Mouse (Mus musculus): ENCODE data around the gene Scarf1. TPM values are rescaled to one million over a fixed set of nuclear protein-coding genes. Genes with fewer than 3 reads are reported as not detected.

Gene Scarf1
- total and polyA plus RNA-seq, 3 experiments, result 0.15 to 0.28 TPM; not detected in 1

GRCm38 (mm10) chr11:75551961-75552441 lies 38.7 kb downstream of the Scarf1 start:
- H3K9me3 ChIP-seq (replicated peaks; ENCODE audit: insufficient read depth, low read length), result no peaks in the 10 kb centered on the region
- no peak overlapping the region for H3K4me3 ChIP-seq (ENCODE audit: control insufficient read depth in 1 of 2, insufficient read depth in 1 of 2, low read depth in 2 of 2, low read length in 2 of 2)
- H3K9ac ChIP-seq (ENCODE audit: control insufficient read depth, low read depth, low read length, poor library complexity, severe bottlenecking), result no peak overlapping the region
- H3K4me1 ChIP-seq (ENCODE audit: control insufficient read depth in 1 of 2, insufficient read depth in 2 of 2, low read length in 2 of 2), result no peaks in the 10 kb centered on the region
- H3K27me3 ChIP-seq (ENCODE audit: control insufficient read depth in 1 of 2, insufficient read depth in 2 of 2, low read length in 2 of 2), result no peaks in the 10 kb centered on the region
- no peaks in the 10 kb centered on the region for H3K36me3 ChIP-seq (ENCODE audit: control insufficient read depth in 1 of 2, insufficient read depth in 2 of 2, low read length in 2 of 2)
- no peaks in the 10 kb centered on the region for H3K79me2 ChIP-seq (ENCODE audit: control insufficient read depth, insufficient read depth, low read length, poor library complexity)
- no peak for TF ChIP-seq RAD21 (IDR thresholded peaks at IDR 0.05; ENCODE audit: low read depth, low read length)
- TF ChIP-seq ETS1 (IDR thresholded peaks at IDR 0.05; ENCODE audit: low read depth, low read length), result no peak
- no peak for TF ChIP-seq SMC3 (IDR thresholded peaks at IDR 0.05; ENCODE audit: low read depth, low read length)
- no peak for TF ChIP-seq MAZ (IDR thresholded peaks at IDR 0.05; ENCODE audit: low read depth, low read length)
- no peak for TF ChIP-seq NRF1 (IDR thresholded peaks at IDR 0.05; ENCODE audit: insufficient read depth, low read depth, low read length, poor library complexity, severe bottlenecking)
- no peak for TF ChIP-seq UBTF (IDR thresholded peaks at IDR 0.05; ENCODE audit: borderline replicate concordance, insufficient read depth, low read depth, low read length)
- H3K27ac ChIP-seq (ENCODE audit: control insufficient read depth, low read depth, low read length), result no peak overlapping the region
- DNase-seq (ENCODE audit: low read depth, low spot score), result no peak

- no peak overlapping the region for H3K9ac ChIP-seq (ENCODE audit: control insufficient read depth, low read depth, low read length, poor library complexity, severe bottlenecking)
- H3K4me1 ChIP-seq (ENCODE audit: control insufficient read depth in 1 of 2, insufficient read depth in 2 of 2, low read length in 2 of 2), result no peaks in the 10 kb centered on the region
- H3K4me3 ChIP-seq (ENCODE audit: control insufficient read depth in 1 of 2, insufficient read depth in 1 of 2, low read depth in 2 of 2, low read length in 2 of 2), result no peak overlapping the region
- H3K27me3 ChIP-seq (ENCODE audit: control insufficient read depth in 1 of 2, insufficient read depth in 2 of 2, low read length in 2 of 2), result no peaks in the 10 kb centered on the region
- TF ChIP-seq EP300 (IDR thresholded peaks at IDR 0.05; ENCODE audit: low read depth in 1 of 2, low read length in 2 of 2) (no peak), POLR2AphosphoS2 (IDR thresholded peaks at IDR 0.05; ENCODE audit: low read length) (no peak), MAX (IDR thresholded peaks at IDR 0.05; ENCODE audit: low read length) (no peak), NRF1 (IDR thresholded peaks at IDR 0.05; ENCODE audit: insufficient read depth, low read depth, low read length, poor library complexity, severe bottlenecking) (no peak), ZNF384 (IDR thresholded peaks at IDR 0.05; ENCODE audit: low read depth, low read length) (no peak), MAZ (IDR thresholded peaks at IDR 0.05; ENCODE audit: low read depth, low read length) (no peak), MYC (IDR thresholded peaks at IDR 0.05; ENCODE audit: low read depth, low read length) (no peak), ETS1 (IDR thresholded peaks at IDR 0.05; ENCODE audit: low read depth, low read length) (no peak), NELFE (IDR thresholded peaks at IDR 0.05; ENCODE audit: low read depth, low read length) (no peak), USF2 (IDR thresholded peaks at IDR 0.05; ENCODE audit: borderline replicate concordance in 1 of 2, insufficient read depth in 1 of 2, low read depth in 1 of 2, low read length in 2 of 2) (no peak), MAFK (IDR thresholded peaks at IDR 0.05; ENCODE audit: borderline replicate concordance, low read depth, low read length) (no peak), TBP (IDR thresholded peaks at IDR 0.05; ENCODE audit: low read depth, low read length) (no peak)
- no peak for DNase-seq (ENCODE audit: low read depth, low spot score)
- H3K36me3 ChIP-seq (ENCODE audit: control insufficient read depth in 1 of 2, insufficient read depth in 2 of 2, low read length in 2 of 2), result no peaks in the 10 kb centered on the region
- no peak overlapping the region for H3K27ac ChIP-seq (ENCODE audit: control insufficient read depth, low read depth, low read length)
- no peaks in the 10 kb centered on the region for H3K9me3 ChIP-seq (replicated peaks; ENCODE audit: insufficient read depth, low read length)
- no peaks in the 10 kb centered on the region for H3K79me2 ChIP-seq (ENCODE audit: control insufficient read depth, insufficient read depth, low read length, poor library complexity)
These were observed 39.7 kb downstream of the Scarf1 start for GRCm38 (mm10) chr11:75552906-75553482.

Measured in MEL (cell line).